Mouse (Mus musculus) layer of hippocampus, adult 6 months (tissue): ENCODE measurements around the gene Cadm2. TPM values are rescaled to one million over a fixed set of nuclear protein-coding genes. Genes with fewer than 3 reads are reported as not detected.

Experiments used
- long read RNA-seq, 2 experiments: library from polyadenylated mRNA; unstranded; transcript quantifications; one replicate each; pipeline ENCODE4 v2.0.0; 2019 to 2020
- polyA plus RNA-seq: library from polyadenylated mRNA; unstranded; fragments of <200 nt; fragmentation: Nextera tagmentation; gene quantifications from 2 replicates; pipeline ENCODE4 v1.2.3, GENCODE M21; 2021

Gene Cadm2
- 47.8 and 64.3 TPM in 2 replicates for polyA plus RNA-seq
- long read RNA-seq, experiment 1, partial matches to known transcripts = 8 of 79 reads
- long read RNA-seq, experiment 1, other reads (novel, unspliced or antisense) = 71 of 79 reads
- long read RNA-seq, experiment 2, partial matches to known transcripts = 29 of 84 reads
- long read RNA-seq, experiment 2, other reads (novel, unspliced or antisense) = 55 of 84 reads

DNA sequence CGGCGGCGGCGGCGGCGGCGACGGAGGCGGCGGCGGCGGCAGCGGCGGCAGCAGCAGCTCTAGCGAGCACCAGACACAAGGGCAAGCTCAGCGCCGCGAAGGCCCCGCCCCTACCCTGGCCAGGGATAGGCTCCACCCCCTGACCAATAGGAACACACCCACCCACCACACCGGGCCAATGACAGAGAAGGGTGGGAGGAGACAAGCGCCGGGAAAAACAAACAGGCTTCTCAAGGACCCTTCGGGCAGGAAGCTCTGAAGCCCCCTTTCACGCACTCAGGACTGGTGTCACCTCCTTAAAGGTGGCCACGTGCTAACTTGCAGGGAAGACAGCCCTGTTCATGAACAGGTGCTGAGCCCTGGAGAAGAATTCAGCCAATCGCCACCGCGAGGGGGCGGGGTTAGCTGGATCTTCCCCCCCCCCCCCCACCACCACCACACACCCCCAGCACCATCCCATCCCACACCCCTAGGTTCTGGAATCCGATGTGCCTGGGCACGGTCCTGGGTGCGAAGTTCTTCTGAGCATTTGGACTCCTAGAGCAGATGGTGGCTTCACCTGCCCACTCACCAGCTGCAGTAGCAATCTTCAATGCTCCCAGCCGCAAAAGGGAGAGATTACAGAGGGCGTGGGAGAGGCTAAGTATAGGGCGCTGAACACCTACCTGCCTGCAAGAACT is at the start of gene Cadm2:
Gene Cadm2, minus strand, starts transcription at position 83 of the 680 bp plus-strand sequence.

